Mouse (Mus musculus) activated CD4-positive, CD25-positive, alpha-beta regulatory T cell, adult 9 weeks (primary cell): ENCODE results near the gene Akr1b10. TPM values are rescaled to one million over a fixed set of nuclear protein-coding genes. Genes with fewer than 3 reads are reported as not detected.

Source experiments
- polyA plus RNA-seq: library from polyadenylated mRNA; unstranded; fragments of 100-300 nt; shearing (Covaris generic); gene quantifications from one replicate; pipeline ENCODE4 v1.2.1, GENCODE M21; 2017

Akr1b10 gene
- polyA plus RNA-seq, result 57.5 TPM

DNA sequence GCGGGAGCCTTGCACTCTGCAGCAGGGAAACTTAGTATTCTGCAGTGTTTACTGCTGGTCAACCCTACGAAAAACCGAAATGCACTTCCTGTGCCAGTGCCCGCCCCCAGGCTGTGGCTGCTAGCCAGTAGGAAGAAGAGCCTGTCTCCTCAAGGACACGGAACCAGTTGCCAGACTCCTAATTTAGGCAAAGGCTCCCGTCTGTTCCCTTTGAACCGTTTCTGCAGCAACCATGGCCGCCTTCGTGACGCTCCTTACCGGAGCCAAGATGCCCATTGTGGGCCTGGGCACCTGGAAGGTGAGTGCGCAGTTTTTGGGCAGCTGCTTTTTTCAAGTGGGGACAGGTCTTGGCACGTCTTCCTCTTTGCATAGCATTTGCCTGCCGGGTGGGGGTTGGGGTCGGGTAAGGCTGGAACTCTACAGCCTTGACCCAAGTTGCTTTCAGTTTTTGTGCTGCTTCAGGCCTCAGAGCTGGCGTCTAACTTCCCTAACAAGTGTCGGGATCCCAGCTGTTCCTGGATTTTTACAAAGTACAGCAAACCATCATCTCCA is at the start of gene Akr1b10:
TSS of gene Akr1b10 (plus strand) at position 109 of the 552 bp plus-strand sequence.

DNA sequence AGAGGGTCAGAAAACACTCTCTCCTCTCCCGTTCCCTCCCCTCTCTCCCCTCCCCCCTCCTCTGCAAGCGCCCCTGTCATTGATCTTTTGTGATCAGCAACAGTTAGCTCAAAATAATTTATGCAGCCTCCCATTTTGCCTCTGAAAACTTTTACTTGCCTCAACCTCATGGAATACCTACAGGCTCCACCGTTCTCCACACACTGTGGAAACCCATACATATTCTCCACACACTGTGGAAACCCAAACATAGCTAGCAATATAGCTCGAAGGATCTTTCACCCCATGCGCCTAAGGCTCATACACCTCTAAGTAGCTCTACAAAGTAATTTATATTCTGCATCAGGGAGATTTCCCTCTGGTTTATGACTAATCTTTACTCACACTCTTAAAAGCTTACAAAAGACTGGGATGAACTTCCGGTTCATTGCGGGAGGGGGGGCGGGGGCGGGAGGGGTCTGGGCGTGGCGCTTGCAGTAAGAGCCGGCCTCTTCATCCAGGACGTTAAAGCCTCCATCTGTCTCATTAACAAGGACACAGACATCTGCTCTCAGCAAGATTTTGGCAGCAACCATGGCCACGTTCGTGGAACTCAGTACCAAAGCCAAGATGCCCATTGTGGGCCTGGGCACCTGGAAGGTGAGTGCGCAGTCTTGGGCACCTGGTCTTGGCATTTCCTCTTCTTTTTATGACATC is 30.2 kb upstream of the Akr1b10 start, which contains the start of gene Akr1b8:
TSS of gene Akr1b8 (plus strand) at position 462 of the 696 bp plus-strand sequence.

DNA sequence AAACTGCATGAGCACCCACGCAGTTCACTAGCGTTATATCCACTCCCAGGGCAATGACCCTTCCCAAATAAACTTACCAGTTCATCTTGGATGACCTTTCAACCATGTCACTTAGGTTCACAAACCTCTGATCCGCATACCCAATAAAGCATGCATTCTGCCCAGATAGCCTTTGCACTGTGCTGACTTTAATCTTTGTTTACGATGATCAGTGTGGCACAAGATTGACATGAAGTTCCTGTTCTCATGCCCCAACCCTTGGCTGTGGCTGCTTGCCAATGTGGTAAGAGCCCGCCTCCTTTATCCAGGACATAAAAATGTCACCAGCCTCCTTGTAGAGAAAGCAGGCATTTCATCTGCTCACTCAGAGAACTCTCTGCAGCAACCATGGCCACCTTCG is 28.0 kb downstream of the Akr1b10 start, which contains the start of gene Akr1b7:
TSS of gene Akr1b7 (plus strand) at position 312 of the 400 bp plus-strand sequence.

Other genes with a start within 250 kb of the Akr1b10 start
- 61.1 TPM for gene Slc35b4, start 207.1 kb upstream of the Akr1b10 start, polyA plus RNA-seq
- gene Akr1b3, start 66.7 kb upstream of the Akr1b10 start, polyA plus RNA-seq, result 350 TPM
- gene Akr1b8, start 30.1 kb upstream of the Akr1b10 start, polyA plus RNA-seq, result 0.28 TPM
- not detected for gene Akr1b7, start 28.1 kb downstream of the Akr1b10 start, polyA plus RNA-seq
- gene Bpgm, start 92.0 kb downstream of the Akr1b10 start, polyA plus RNA-seq, result 31.1 TPM
- gene Cald1, start 214.3 kb downstream of the Akr1b10 start, polyA plus RNA-seq, result not detected